Mouse (Mus musculus): ENCODE data around the gene Amfr. TPM values are rescaled to one million over a fixed set of nuclear protein-coding genes. Genes with fewer than 3 reads are reported as not detected.
A peak's percentile ranks its signal among the peaks of the same experiment; 100 is the strongest.

Amfr gene
- polyA plus RNA-seq, 1 experiment, result 84.7 TPM

DNA sequence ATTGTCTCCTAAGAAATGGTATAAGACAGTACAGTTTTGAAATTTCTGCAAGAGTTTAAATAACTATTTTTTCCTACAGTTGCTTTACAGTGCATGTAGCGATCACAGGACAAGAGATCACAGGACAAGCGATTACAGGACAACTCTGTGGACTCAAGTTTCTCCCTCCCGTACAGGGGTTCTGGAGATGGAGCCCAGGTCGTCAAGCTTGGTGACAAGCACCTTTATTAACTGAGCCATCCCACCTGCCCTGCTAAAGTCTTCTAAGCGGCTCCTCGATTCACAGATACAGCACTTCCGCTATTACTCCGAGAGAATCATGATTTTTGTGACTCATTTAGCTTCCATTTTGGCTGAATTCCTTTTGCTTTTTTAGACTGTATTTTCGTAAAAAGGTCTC is 17.1 kb upstream of the Amfr start:
- no peak overlapping the region for H3K4me3 ChIP-seq (ENCODE audit: insufficient read depth, low read length)
- H3K4me1 ChIP-seq (ENCODE audit: control insufficient read depth, insufficient read depth, low read length), result peaks cover 17% of the 10 kb centered on the region
- TF ChIP-seq POLR2A (IDR thresholded peaks at IDR 0.05; ENCODE audit: borderline replicate concordance, low read depth, low read length), result no peak
- no peak for TF ChIP-seq CTCF (IDR thresholded peaks at IDR 0.05; ENCODE audit: low read depth, low read length)
- no peak overlapping the region for H3K27ac ChIP-seq (ENCODE audit: insufficient read depth, low read depth, low read length)

DNA sequence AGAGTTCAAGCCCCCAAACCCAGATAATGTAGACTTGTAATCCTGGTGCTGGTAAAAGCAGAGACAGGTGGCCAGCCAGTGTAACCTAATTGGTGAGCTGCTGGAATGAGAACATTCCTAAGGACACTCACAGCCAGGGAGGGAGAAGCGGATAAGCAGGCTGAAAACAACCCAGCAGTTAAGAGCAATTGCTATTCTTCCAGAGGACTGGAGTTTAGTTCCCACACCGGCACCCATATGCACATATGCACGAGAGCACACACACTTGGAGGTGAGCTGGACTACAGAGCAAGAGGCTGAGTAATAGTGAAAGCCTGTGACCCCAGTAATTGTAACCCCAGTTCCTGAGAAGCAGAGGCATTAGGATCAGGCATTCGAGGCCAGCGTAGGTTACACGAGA is 11.3 kb upstream of the Amfr start:
- no peak overlapping the region for H3K27ac ChIP-seq (ENCODE audit: insufficient read depth, low read depth, low read length)
- no peak for TF ChIP-seq POLR2A (IDR thresholded peaks at IDR 0.05; ENCODE audit: borderline replicate concordance, low read depth, low read length)
- no peak for TF ChIP-seq CTCF (IDR thresholded peaks at IDR 0.05; ENCODE audit: low read depth, low read length)
- no peaks in the 10 kb centered on the region for H3K4me1 ChIP-seq (ENCODE audit: control insufficient read depth, insufficient read depth, low read length)
- no peak overlapping the region for H3K4me3 ChIP-seq (ENCODE audit: insufficient read depth, low read length)

DNA sequence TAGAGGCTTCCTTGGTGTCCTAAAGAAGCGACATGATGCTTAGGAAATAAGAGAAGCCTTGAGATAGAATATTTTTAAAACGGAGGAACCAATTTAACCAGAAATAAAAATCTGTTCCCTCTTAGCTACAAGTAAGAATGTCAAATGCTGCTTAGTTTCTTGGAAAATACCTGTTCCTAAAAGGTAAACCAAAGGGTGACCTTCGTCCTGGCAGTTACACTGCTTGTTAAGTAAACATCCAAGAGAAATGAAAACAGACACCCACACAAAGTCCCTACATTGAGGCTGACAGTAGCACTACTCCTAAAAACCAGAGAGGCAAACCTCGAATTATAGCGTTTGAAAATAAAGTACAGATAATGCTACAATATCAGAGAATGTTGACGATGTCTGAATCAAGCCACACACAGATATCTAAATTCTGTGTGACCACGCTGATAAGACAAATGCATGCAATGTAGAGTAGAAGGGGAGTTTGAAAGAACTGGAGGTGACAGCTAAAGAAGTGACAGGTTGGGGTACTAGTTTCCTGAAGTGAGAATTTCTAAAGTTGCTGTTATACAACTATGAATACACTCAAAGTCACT is 477 bp upstream of the Amfr start:
- no peak overlapping the region for H3K27ac ChIP-seq (ENCODE audit: insufficient read depth, low read depth, low read length)
- peaks cover 7% of the 10 kb centered on the region for H3K4me1 ChIP-seq (ENCODE audit: control insufficient read depth, insufficient read depth, low read length)
- peak overlapping the region; percentile 77 for H3K4me3 ChIP-seq (ENCODE audit: insufficient read depth, low read length)
- TF ChIP-seq POLR2A (IDR thresholded peaks at IDR 0.05; ENCODE audit: borderline replicate concordance, low read depth, low read length) (no peak), CTCF (IDR thresholded peaks at IDR 0.05; ENCODE audit: low read depth, low read length) (no peak)

DNA sequence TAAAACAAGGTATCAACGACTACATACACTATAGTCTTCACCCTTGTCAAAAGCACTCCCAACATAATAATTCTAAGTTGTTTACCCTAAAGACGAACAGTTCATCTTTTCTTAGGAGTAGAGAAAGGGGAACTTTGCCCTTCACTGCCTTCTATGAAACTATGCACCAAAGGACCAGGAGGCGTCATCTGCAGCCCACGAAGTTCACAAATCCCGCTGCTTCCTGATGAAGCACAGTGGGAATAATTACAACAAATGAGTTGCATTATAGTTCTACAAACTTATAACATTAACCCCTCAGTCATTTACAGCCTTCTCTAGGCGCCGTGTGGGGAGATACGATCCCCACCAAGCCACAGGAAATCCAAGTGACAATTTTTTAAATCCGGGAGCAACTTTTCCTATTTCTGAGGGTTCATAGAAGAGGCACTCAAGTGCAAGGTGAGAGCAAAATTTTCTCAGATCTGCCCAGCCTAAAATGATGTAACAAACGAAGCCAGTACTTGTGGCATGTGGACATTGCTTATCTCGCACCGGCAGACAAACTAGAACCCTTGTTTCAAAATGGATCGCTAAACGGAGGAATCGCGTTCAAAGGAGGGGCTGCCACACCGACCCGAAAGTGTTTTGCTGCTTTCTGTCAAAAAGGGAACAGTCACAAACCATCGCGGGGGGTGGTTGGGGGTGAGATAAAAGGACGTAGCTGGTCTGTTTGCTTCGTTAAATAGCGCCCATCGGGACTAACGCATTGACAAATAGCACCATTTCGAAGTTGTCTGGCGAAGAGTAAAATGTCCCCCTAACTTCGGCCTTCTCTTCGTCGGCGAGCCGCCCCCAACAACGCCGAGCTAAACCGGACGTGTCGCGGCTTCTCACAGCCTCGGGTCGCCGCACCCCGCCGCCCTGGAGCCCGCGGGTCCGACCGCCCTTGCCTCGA is 1.3 kb downstream of the Amfr start:
- H3K4me1 ChIP-seq (ENCODE audit: control insufficient read depth, insufficient read depth, low read length), result peaks cover 12% of the 10 kb centered on the region
- H3K4me3 ChIP-seq (ENCODE audit: insufficient read depth, low read length), result peak overlapping the region; percentile 77
- TF ChIP-seq CTCF (IDR thresholded peaks at IDR 0.05; ENCODE audit: low read depth, low read length) (no peak), POLR2A (IDR thresholded peaks at IDR 0.05; ENCODE audit: borderline replicate concordance, low read depth, low read length) (no peak)
- H3K27ac ChIP-seq (ENCODE audit: insufficient read depth, low read depth, low read length), result peak overlapping the region; percentile 50

DNA sequence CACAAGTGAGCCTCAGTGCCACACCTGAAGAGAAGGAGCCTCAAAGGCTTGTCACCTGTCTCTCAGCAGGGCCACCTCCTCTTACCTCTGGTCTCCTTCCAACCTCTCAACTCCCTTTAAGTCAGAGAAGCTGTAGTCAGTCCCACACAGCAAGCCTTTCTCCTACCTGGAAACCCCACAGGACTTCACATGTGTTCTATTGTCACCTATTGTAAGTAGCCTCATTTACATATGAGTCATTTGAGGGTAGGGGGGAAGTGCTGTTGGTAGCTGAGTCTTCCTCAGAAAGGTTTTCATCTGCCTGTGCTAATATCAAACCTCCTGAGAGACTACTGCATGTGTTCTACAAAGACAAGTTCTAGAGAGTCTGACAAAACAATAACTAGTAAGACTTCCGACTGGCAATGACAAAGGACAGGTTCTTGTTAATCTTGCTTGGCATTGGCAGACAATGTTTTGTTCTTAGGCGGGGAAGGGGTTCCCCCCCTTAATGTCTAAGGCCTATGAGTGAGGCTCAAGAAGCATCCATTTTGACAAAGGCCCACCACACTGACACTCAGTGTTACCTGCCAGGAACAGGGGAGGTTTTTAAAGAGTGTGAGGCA is 2.4 kb downstream of the Amfr start:
- TF ChIP-seq POLR2A (IDR thresholded peaks at IDR 0.05; ENCODE audit: borderline replicate concordance, low read depth, low read length), result no peak
- TF ChIP-seq CTCF (IDR thresholded peaks at IDR 0.05; ENCODE audit: low read depth, low read length), result no peak
- Histone ChIP-seq H3K27ac (ENCODE audit: insufficient read depth, low read depth, low read length) (no peak overlapping the region), H3K4me3 (ENCODE audit: insufficient read depth, low read length) (no peak overlapping the region), H3K4me1 (ENCODE audit: control insufficient read depth, insufficient read depth, low read length) (peaks cover 12% of the 10 kb centered on the region)

DNA sequence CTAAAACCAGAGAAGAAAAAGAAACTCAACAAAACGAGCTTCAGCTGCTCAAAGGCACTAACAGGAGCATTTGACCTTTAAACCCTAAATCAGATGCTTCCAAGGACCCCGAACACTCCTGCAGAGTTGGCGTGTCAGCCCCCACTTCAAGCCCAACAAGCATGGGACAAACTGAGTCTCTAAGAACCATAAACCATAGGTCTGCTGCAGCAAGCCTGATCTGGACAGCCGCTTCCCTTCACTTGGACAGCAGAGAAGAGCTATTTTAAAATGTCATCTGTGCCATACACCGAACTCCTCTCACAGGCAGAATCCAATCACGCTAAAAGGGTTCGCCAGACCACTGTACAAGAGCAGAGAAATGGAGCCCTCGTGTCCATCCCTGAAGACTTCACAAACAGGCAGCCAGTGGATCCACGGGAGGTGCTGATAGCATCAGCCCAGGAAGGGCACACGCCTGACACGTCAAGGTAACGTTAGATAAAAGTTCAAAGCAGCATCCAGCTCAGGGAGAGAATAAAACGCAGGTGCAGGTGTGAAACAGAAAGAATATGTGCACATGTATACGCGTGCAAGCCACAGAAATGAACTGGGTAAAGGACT is 3.3 kb downstream of the Amfr start:
- no peak overlapping the region for H3K4me3 ChIP-seq (ENCODE audit: insufficient read depth, low read length)
- no peak overlapping the region for H3K27ac ChIP-seq (ENCODE audit: insufficient read depth, low read depth, low read length)
- no peak for TF ChIP-seq POLR2A (IDR thresholded peaks at IDR 0.05; ENCODE audit: borderline replicate concordance, low read depth, low read length)
- no peak for TF ChIP-seq CTCF (IDR thresholded peaks at IDR 0.05; ENCODE audit: low read depth, low read length)
- peaks cover 12% of the 10 kb centered on the region for H3K4me1 ChIP-seq (ENCODE audit: control insufficient read depth, insufficient read depth, low read length)

DNA sequence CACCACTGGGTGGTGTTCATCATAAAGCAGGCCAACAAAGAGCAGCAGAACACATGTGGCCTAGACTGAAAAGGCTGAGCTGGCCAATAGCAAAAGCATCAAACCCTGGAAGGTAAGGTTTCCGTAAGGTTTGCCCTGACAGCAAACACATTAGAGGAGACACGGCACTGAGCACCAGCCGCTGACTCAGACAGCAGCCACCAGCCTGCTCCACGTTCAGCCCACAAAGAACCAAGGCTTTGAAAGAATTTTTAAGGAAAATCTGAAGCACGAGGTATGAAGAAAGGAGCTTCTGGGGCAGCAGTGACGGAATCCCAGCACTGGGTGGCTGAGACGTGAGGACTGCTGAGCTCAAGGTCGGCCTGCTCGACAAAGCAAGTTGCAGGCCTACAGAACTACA is 8.5 kb downstream of the Amfr start:
- TF ChIP-seq CTCF (IDR thresholded peaks at IDR 0.05; ENCODE audit: low read depth, low read length) (no peak), POLR2A (IDR thresholded peaks at IDR 0.05; ENCODE audit: borderline replicate concordance, low read depth, low read length) (no peak)
- Histone ChIP-seq H3K4me1 (ENCODE audit: control insufficient read depth, insufficient read depth, low read length) (peaks cover 7% of the 10 kb centered on the region), H3K27ac (ENCODE audit: insufficient read depth, low read depth, low read length) (no peak overlapping the region), H3K4me3 (ENCODE audit: insufficient read depth, low read length) (no peak overlapping the region)

DNA sequence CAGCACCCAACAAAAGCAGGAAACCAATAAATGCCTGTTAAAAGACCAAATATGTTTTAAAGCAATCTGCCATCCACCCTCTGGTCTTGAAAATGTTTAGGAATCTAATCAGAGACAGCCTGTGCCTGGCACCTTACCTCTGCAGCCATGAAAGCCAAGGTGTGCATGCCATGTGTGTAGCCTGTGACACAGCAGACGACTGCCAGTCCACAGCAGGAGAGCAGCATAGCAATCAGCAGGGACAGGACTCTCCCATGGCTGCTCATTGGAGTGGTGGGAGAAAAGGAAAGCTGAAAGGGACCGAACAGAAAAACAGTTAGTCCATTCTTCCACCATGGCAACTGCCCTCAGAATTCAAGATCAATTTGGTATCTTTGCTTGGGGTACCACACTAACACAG is 13.7 kb downstream of the Amfr start:
- no peak overlapping the region for H3K27ac ChIP-seq (ENCODE audit: insufficient read depth, low read depth, low read length)
- no peak for TF ChIP-seq CTCF (IDR thresholded peaks at IDR 0.05; ENCODE audit: low read depth, low read length)
- TF ChIP-seq POLR2A (IDR thresholded peaks at IDR 0.05; ENCODE audit: borderline replicate concordance, low read depth, low read length), result no peak
- no peak overlapping the region for H3K4me3 ChIP-seq (ENCODE audit: insufficient read depth, low read length)
- no peaks in the 10 kb centered on the region for H3K4me1 ChIP-seq (ENCODE audit: control insufficient read depth, insufficient read depth, low read length)

DNA sequence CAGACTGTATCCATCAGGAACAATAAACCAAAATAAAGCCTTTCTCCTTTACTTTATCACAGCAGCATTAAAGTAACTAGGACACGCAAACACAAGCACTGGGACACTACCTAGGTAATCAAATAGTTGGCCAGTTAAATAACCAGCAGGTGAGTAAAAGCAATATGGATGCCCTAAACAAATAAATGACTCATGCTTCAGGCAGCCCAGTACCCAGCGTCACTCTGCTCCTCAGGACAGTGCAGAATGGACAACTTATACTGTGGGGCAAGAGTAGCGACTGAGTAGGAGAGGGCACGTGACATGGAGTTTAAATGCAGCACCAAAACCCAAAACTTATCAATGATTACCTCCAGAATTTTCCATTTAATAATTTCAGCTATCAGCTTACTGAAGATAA is 22.9 kb downstream of the Amfr start:
- Histone ChIP-seq H3K4me3 (ENCODE audit: insufficient read depth, low read length) (no peak overlapping the region), H3K4me1 (ENCODE audit: control insufficient read depth, insufficient read depth, low read length) (peaks cover 3% of the 10 kb centered on the region; the same call in 1 of the 2 replicates), H3K27ac (ENCODE audit: insufficient read depth, low read depth, low read length) (no peak overlapping the region)
- TF ChIP-seq POLR2A (IDR thresholded peaks at IDR 0.05; ENCODE audit: borderline replicate concordance, low read depth, low read length), result no peak
- TF ChIP-seq CTCF (IDR thresholded peaks at IDR 0.05; ENCODE audit: low read depth, low read length), result no peak
